Mouse (Mus musculus): ENCODE measurements at regions not wholly inside any gene's neighbourhood (a gene's known extent, or its start where the extent isn't known, plus 50 kb on each side); places are given as distances from the start of the nearest gene placed in this dataset.

- H3K9ac ChIP-seq = no peak overlapping the region
- 38% methylated on average over 21 of the region's 21 CpGs for WGBS
- H3K4me3 ChIP-seq = no peak overlapping the region
- H3K27me3 ChIP-seq (replicated peaks) = no peaks in the 10 kb centered on the region
- no peaks in the 10 kb centered on the region for H3K9me3 ChIP-seq (replicated peaks)
- H3K4me1 ChIP-seq (replicated peaks) = peaks cover 34% of the 10 kb centered on the region
- no peak overlapping the region; the same call in 1 of the 2 replicates for H3K27ac ChIP-seq (ENCODE audit: poor library complexity, severe bottlenecking)
- no peak overlapping the region for H3K4me2 ChIP-seq
- no peak for ATAC-seq (ENCODE audit: insufficient number of reproducible peaks, low FRiP score)
- H3K36me3 ChIP-seq = no peaks in the 10 kb centered on the region
Observed at GRCm38 (mm10) chr12:12995061-12995973, 53.6 kb upstream of the Mycn start.

GRCm38 (mm10) chr12:12993894-12994714 is 52.4 kb upstream of the Mycn start:
- ATAC-seq (ENCODE audit: insufficient number of reproducible peaks, low FRiP score) = no peak
- peak overlapping the region; percentile 65 for H3K27ac ChIP-seq (ENCODE audit: poor library complexity, severe bottlenecking)

More at GRCm38 (mm10) chr12:12993894-12994714, 52.4 kb upstream of the Mycn start:
- no peak overlapping the region for H3K4me3 ChIP-seq
- no peaks in the 10 kb centered on the region for H3K36me3 ChIP-seq
- H3K4me2 ChIP-seq = no peak overlapping the region
- H3K9me3 ChIP-seq (replicated peaks) = no peaks in the 10 kb centered on the region
- no peak overlapping the region for H3K9ac ChIP-seq
- peaks cover 34% of the 10 kb centered on the region for H3K4me1 ChIP-seq (replicated peaks)
- 20% methylated on average over 8 of the region's 8 CpGs for WGBS
- no peaks in the 10 kb centered on the region for H3K27me3 ChIP-seq (replicated peaks)
